Mouse (Mus musculus): ENCODE data around the gene Sema6d. TPM values are rescaled to one million over a fixed set of nuclear protein-coding genes. Genes with fewer than 3 reads are reported as not detected.

Sema6d gene
- polyA plus RNA-seq, 1 experiment from 2014 or later = 16.5 TPM

DNA sequence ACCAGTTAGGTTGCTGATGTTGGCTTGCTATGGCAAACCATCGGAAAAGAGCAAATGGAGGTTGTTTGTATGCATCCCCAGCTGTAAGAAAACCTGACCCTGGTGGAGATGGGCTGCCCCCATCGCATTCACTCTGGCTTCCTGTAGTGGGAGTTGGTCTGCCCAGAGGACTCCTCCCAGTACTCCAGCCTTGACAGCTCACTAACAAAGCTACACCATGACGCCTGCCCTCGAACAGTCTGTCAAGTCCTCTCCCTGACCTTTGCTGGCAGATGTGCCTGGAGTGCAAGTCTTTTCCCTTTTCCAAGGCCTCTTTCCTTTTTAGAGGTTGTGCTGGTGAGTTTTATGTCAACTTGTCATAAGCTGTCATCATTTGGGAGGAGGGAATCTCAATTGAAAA lies 388.8 kb downstream of the Sema6d start:
- Histone ChIP-seq H3K36me3 (no peaks in the 10 kb centered on the region), H3K4me2 (no peak overlapping the region), H3K9me3 (replicated peaks) (no peaks in the 10 kb centered on the region), H3K4me3 (no peak overlapping the region), H3K4me1 (replicated peaks) (no peaks in the 10 kb centered on the region), H3K9ac (no peak overlapping the region), H3K27me3 (no peaks in the 10 kb centered on the region), H3K27ac (no peak overlapping the region)
- no peak for ATAC-seq (replicated peaks; ENCODE audit: insufficient number of reproducible peaks, insufficient read depth, low FRiP score, low read depth)
- WGBS = 67% methylated on average over 4 of the region's 4 CpGs

DNA sequence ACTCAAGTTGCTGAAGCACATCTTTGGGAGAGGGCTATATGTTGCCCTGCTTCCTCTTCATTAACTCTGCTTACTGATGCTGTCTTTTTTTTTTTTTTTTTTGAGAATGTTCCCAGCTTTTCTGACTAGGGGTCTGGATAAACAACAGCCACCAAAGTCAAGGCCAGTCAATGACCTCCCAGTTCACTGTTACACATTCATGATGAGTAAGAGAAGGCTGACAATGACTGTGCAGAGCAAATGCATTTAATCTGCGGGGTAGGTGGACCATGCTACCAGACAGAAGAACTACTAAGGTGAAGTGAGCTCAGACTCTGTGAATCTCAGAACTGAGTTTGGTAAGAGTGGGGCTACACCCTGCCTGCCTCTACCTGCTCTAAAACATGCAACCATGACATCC lies 396.0 kb downstream of the Sema6d start:
- 94% methylated on average over 1 of the region's 1 CpGs for WGBS
- no peaks in the 10 kb centered on the region for H3K9me3 ChIP-seq (replicated peaks)
- H3K27me3 ChIP-seq = no peaks in the 10 kb centered on the region
- H3K4me2 ChIP-seq = no peak overlapping the region
- H3K27ac ChIP-seq = no peak overlapping the region
- no peak for ATAC-seq (replicated peaks; ENCODE audit: insufficient number of reproducible peaks, insufficient read depth, low FRiP score, low read depth)
- no peak overlapping the region for H3K4me3 ChIP-seq
- peaks cover 4% of the 10 kb centered on the region for H3K4me1 ChIP-seq (replicated peaks)
- no peak overlapping the region for H3K9ac ChIP-seq
- H3K36me3 ChIP-seq = no peaks in the 10 kb centered on the region

- no peak overlapping the region for H3K27ac ChIP-seq
- H3K9me3 ChIP-seq (replicated peaks) = no peaks in the 10 kb centered on the region
- H3K4me2 ChIP-seq = no peak overlapping the region
- WGBS = 64% methylated on average over 12 of the region's 12 CpGs
- H3K9ac ChIP-seq = no peak overlapping the region
- ATAC-seq (replicated peaks; ENCODE audit: insufficient number of reproducible peaks, insufficient read depth, low FRiP score, low read depth) = no peak
- no peak overlapping the region for H3K4me3 ChIP-seq
- no peaks in the 10 kb centered on the region for H3K36me3 ChIP-seq
- peaks cover under 1% of the 10 kb centered on the region for H3K4me1 ChIP-seq (replicated peaks)
- no peaks in the 10 kb centered on the region for H3K27me3 ChIP-seq
Measured at GRCm38 (mm10) chr2:124490010-124490801, 400.4 kb downstream of the Sema6d start.

DNA sequence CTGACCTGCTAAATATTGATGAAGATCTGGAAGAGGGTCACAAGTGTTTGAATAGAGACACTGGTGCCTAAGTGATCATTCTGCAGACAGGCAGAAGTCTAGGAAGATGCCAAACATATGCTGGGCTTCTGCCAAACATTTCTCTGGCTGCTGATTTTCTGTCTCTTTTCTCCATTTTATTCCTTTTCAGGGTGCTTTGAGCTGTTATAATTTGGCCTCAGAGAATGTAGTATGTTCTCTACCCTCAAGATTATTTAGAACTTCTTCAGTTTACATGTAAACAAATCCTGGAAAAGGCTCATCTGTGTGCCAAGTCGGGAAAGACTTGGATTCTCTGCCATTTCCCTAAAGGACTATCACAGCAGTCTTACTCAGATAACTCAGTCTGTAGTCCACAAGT lies 406.0 kb downstream of the Sema6d start:
- Histone ChIP-seq H3K4me3 (no peak overlapping the region), H3K27me3 (no peaks in the 10 kb centered on the region), H3K4me2 (no peak overlapping the region), H3K9me3 (replicated peaks) (no peaks in the 10 kb centered on the region), H3K4me1 (replicated peaks) (peaks cover 4% of the 10 kb centered on the region; the same call in 1 of the 2 replicates), H3K9ac (no peak overlapping the region), H3K27ac (no peak overlapping the region), H3K36me3 (no peaks in the 10 kb centered on the region)
- no peak for ATAC-seq (replicated peaks; ENCODE audit: insufficient number of reproducible peaks, insufficient read depth, low FRiP score, low read depth)
- WGBS = 51% methylated on average over 1 of the region's 1 CpGs

DNA sequence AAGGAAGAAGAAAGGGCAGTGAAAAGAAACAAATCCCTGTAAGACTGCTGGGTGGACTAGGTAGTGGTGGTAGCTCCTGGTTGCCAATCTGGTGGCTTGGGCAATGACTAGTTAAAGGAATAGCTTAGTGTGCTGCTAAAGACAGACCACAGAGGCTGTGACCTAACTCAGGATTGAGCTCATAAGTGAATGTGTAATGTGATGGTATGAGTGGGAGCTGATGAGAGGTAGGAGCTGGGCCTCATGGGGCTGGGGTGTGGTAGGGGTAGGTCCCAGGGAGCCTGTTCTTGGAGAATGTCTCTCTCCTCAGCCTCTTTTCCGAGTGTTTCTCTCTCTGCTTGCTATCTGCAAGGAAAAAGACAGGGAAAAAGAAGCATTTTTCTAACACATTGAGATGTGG lies 409.9 kb downstream of the Sema6d start:
- Histone ChIP-seq H3K27ac (no peak overlapping the region), H3K9ac (no peak overlapping the region), H3K4me2 (no peak overlapping the region), H3K4me3 (no peak overlapping the region), H3K36me3 (no peaks in the 10 kb centered on the region), H3K4me1 (replicated peaks) (peaks cover 4% of the 10 kb centered on the region; the same call in 1 of the 2 replicates), H3K27me3 (no peaks in the 10 kb centered on the region), H3K9me3 (replicated peaks) (no peaks in the 10 kb centered on the region)
- no peak for ATAC-seq (replicated peaks; ENCODE audit: insufficient number of reproducible peaks, insufficient read depth, low FRiP score, low read depth)
- 8% methylated on average over 1 of the region's 1 CpGs for WGBS

DNA sequence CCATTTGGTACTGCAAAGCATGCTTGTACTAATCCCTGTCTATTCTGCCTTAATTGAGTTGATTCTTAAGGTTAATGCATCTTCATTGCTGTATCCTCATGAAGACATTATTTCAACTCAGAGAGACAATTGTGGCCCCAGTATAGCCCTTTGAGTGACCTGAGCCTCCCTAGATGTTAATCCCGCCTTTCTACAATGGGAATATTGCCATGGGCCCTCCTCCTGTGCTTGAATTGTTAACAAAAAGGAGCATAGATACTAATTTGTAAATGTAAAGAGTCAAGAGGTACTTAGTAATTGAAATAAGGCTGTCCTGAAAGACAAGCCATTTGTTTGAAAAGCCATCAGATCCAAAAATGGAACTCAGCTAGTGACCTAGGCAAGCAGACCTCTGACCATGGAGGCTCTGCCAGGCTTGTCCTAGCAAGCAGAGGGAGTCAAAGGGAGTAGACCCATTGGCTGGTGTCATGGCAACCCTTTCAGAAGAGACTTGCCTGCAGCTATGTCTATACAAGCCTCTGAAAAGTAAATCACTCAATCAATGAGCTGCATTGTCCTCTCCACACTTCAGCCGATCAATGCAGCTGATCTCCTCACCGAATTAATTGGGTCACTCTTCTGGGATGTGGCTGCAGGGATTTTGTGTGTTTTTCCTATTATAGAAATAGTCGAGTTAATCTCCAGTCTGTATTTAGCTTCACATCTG lies 416.2 kb downstream of the Sema6d start:
- H3K9ac ChIP-seq = no peak overlapping the region

GRCm38 (mm10) chr2:124507804-124508203 lies 418.0 kb downstream of the Sema6d start:
- ATAC-seq (replicated peaks; ENCODE audit: insufficient number of reproducible peaks, insufficient read depth, low FRiP score, low read depth) = no peak
- no peaks in the 10 kb centered on the region for H3K4me1 ChIP-seq (replicated peaks)
- 50% methylated on average over 4 of the region's 4 CpGs for WGBS
- H3K36me3 ChIP-seq = no peaks in the 10 kb centered on the region
- H3K4me3 ChIP-seq = no peak overlapping the region
- no peaks in the 10 kb centered on the region for H3K27me3 ChIP-seq
- no peaks in the 10 kb centered on the region for H3K9me3 ChIP-seq (replicated peaks)
- no peak overlapping the region for H3K27ac ChIP-seq
- no peak overlapping the region for H3K4me2 ChIP-seq
- no peak overlapping the region for H3K9ac ChIP-seq

More for the DNA sequence above, 416.2 kb downstream of the Sema6d start:
- no peak overlapping the region for H3K4me2 ChIP-seq
- no peaks in the 10 kb centered on the region for H3K27me3 ChIP-seq
- no peaks in the 10 kb centered on the region for H3K9me3 ChIP-seq (replicated peaks)
- no peaks in the 10 kb centered on the region for H3K4me1 ChIP-seq (replicated peaks)
- H3K4me3 ChIP-seq = no peak overlapping the region
- no peaks in the 10 kb centered on the region for H3K36me3 ChIP-seq
- 68% methylated on average over 4 of the region's 4 CpGs for WGBS
- no peak for ATAC-seq (replicated peaks; ENCODE audit: insufficient number of reproducible peaks, insufficient read depth, low FRiP score, low read depth)
- no peak overlapping the region for H3K27ac ChIP-seq

- Histone ChIP-seq H3K36me3 (no peaks in the 10 kb centered on the region), H3K9me3 (replicated peaks) (no peaks in the 10 kb centered on the region), H3K4me2 (no peak overlapping the region), H3K4me3 (no peak overlapping the region), H3K27ac (no peak overlapping the region), H3K27me3 (no peaks in the 10 kb centered on the region), H3K9ac (no peak overlapping the region), H3K4me1 (replicated peaks) (no peaks in the 10 kb centered on the region)
- 76% methylated on average over 6 of the region's 6 CpGs for WGBS
- ATAC-seq (replicated peaks; ENCODE audit: insufficient number of reproducible peaks, insufficient read depth, low FRiP score, low read depth) = no peak
Measured at GRCm38 (mm10) chr2:124509479-124509878, 419.7 kb downstream of the Sema6d start.

DNA sequence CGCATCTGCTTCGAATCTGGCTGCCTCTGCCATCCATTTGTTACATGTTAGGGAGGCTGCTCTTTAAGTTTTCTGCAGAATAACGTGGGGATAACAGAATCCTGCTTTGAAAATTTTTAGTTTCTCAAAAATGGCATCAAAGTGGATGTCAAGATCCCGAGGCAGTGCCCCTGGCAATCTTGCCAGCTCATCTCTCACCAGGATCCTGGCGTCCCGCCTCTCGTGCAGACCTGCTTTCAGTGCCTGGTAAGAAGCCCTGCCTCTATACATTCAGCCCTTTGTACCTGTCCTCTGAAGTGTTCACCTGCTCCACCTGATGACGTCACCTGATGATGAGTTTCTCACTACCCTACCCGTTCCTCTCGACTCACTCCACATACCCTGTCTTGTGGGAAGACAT lies 422.1 kb downstream of the Sema6d start:
- no peak overlapping the region for H3K27ac ChIP-seq
- no peak overlapping the region for H3K4me2 ChIP-seq
- H3K9me3 ChIP-seq (replicated peaks) = no peaks in the 10 kb centered on the region
- H3K4me3 ChIP-seq = no peak overlapping the region
- 81% methylated on average over 10 of the region's 10 CpGs for WGBS
- H3K9ac ChIP-seq = no peak overlapping the region
- no peaks in the 10 kb centered on the region for H3K36me3 ChIP-seq
- no peaks in the 10 kb centered on the region for H3K4me1 ChIP-seq (replicated peaks)
- no peak for ATAC-seq (replicated peaks; ENCODE audit: insufficient number of reproducible peaks, insufficient read depth, low FRiP score, low read depth)
- H3K27me3 ChIP-seq = no peaks in the 10 kb centered on the region

GRCm38 (mm10) chr2:124522426-124522825 lies 432.7 kb downstream of the Sema6d start:
- no peak overlapping the region for H3K27ac ChIP-seq
- H3K4me3 ChIP-seq = no peak overlapping the region
- H3K36me3 ChIP-seq = no peaks in the 10 kb centered on the region
- 43% methylated on average over 3 of the region's 3 CpGs for WGBS
- no peak for ATAC-seq (replicated peaks; ENCODE audit: insufficient number of reproducible peaks, insufficient read depth, low FRiP score, low read depth)
- no peaks in the 10 kb centered on the region for H3K9me3 ChIP-seq (replicated peaks)
- H3K4me1 ChIP-seq (replicated peaks) = no peaks in the 10 kb centered on the region
- H3K27me3 ChIP-seq = no peaks in the 10 kb centered on the region
- H3K4me2 ChIP-seq = no peak overlapping the region
- no peak overlapping the region for H3K9ac ChIP-seq

- no peak overlapping the region for H3K4me2 ChIP-seq
- H3K36me3 ChIP-seq = no peaks in the 10 kb centered on the region
- WGBS = 86% methylated on average over 6 of the region's 6 CpGs
- H3K27ac ChIP-seq = no peak overlapping the region
- H3K9me3 ChIP-seq (replicated peaks) = no peaks in the 10 kb centered on the region
- H3K9ac ChIP-seq = no peak overlapping the region
- no peaks in the 10 kb centered on the region for H3K27me3 ChIP-seq
- H3K4me1 ChIP-seq (replicated peaks) = no peaks in the 10 kb centered on the region
- no peak for ATAC-seq (replicated peaks; ENCODE audit: insufficient number of reproducible peaks, insufficient read depth, low FRiP score, low read depth)
- H3K4me3 ChIP-seq = no peak overlapping the region
Measured at GRCm38 (mm10) chr2:124523667-124524066, 433.9 kb downstream of the Sema6d start.

DNA sequence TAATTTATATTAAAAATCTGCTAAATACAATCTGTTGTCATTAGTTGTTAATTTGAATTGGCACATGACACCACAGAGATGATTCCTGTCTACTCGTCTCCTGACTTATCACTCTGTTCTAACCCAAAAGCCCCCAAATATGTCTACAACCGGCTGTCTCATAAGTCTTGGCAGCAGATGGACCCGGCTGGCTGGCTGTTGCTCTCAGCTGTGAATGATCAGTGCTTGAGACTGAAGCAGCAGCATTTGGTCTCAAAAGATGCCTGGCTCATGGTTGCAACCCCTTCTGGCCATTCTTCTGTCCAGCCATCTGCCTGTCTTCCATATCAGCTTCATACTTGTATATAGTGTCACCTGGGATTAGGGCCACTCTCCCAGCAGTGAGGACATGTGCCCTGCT lies 434.4 kb downstream of the Sema6d start:
- Histone ChIP-seq H3K9ac (no peak overlapping the region), H3K27ac (no peak overlapping the region)

More for the DNA sequence above, 434.4 kb downstream of the Sema6d start:
- no peaks in the 10 kb centered on the region for H3K27me3 ChIP-seq
- H3K36me3 ChIP-seq = no peaks in the 10 kb centered on the region
- H3K4me2 ChIP-seq = no peak overlapping the region
- H3K4me3 ChIP-seq = no peak overlapping the region
- H3K9me3 ChIP-seq (replicated peaks) = no peaks in the 10 kb centered on the region
- no peaks in the 10 kb centered on the region for H3K4me1 ChIP-seq (replicated peaks)
- no peak for ATAC-seq (replicated peaks; ENCODE audit: insufficient number of reproducible peaks, insufficient read depth, low FRiP score, low read depth)
- 67% methylated on average over 3 of the region's 3 CpGs for WGBS

All from heart, embryonic 15.5 days (tissue).